Mouse (Mus musculus) midbrain, embryonic 16.5 days (tissue): ENCODE data around the gene Prc1. TPM values are rescaled to one million over a fixed set of nuclear protein-coding genes. Genes with fewer than 3 reads are reported as not detected.

ENCODE experiments used
- polyA plus RNA-seq: library from polyadenylated mRNA; unstranded; fragments of >200 nt; fragmentation: Nextera tagmentation; extraction: Ambion mirVana; gene quantifications from 2 replicates; pipeline ENCODE4 v1.2.1, GENCODE M21; 2015

The Prc1 gene
- polyA plus RNA-seq, 1 experiment from 2014 or later = 22.6 TPM

Other genes starting within 250 kb of the Prc1 start
- gene Idh2, start 179.1 kb upstream of the Prc1 start, polyA plus RNA-seq = 210 and 224 TPM in 2 replicates
- gene Sema4b, start 107.6 kb upstream of the Prc1 start, polyA plus RNA-seq = 25.2 and 25.3 TPM in 2 replicates
- 24.3 and 26.0 TPM in 2 replicates for gene Cib1, start 61.6 kb upstream of the Prc1 start, polyA plus RNA-seq
- gene Gdpgp1, start 61.6 kb upstream of the Prc1 start, polyA plus RNA-seq = 3.7 and 4.6 TPM in 2 replicates
- gene Ttll13, start 48.1 kb upstream of the Prc1 start, polyA plus RNA-seq = 2.9 and 3.0 TPM in 2 replicates
- 73.8 and 78.5 TPM in 2 replicates for gene Ngrn, start 33.2 kb upstream of the Prc1 start, polyA plus RNA-seq
- 27.3 and 27.5 TPM in 2 replicates for gene Vps33b, start 24.8 kb upstream of the Prc1 start, polyA plus RNA-seq
- 10.6 and 10.7 TPM in 2 replicates for gene Rccd1, start 30.0 kb downstream of the Prc1 start, polyA plus RNA-seq
- gene Unc45a, start 46.6 kb downstream of the Prc1 start, polyA plus RNA-seq = 61.9 and 62.6 TPM in 2 replicates
- 23.3 and 27.7 TPM in 2 replicates for gene Hddc3, start 48.7 kb downstream of the Prc1 start, polyA plus RNA-seq
- gene Man2a2, start 76.9 kb downstream of the Prc1 start, polyA plus RNA-seq = 25.2 and 25.8 TPM in 2 replicates
- 2.7 and 3.4 TPM in 2 replicates for gene Fes, start 93.5 kb downstream of the Prc1 start, polyA plus RNA-seq
- gene Furin, start 111.0 kb downstream of the Prc1 start, polyA plus RNA-seq = 3.9 and 4.1 TPM in 2 replicates
- 6.8 and 8.7 TPM in 2 replicates for gene Blm, start 240.7 kb downstream of the Prc1 start, polyA plus RNA-seq